Mouse (Mus musculus) cerebellum, adult 2 months (tissue): ENCODE results near the gene Stx1b. TPM values are rescaled to one million over a fixed set of nuclear protein-coding genes. Genes with fewer than 3 reads are reported as not detected.

Experiments used
- DNase-seq, 2 experiments: peaks; one replicate each; pipeline ENCODE4 v3.0.0; 2021
- H3K27ac ChIP-seq: fragments of 200-500 bp; 2 replicates; pipeline ENCODE4 v1.5.1; 2012; ENCODE audit warnings: low read length, control low read depth, inconsistent platforms; ENCODE audit not compliant: insufficient read depth
- H3K27me3 ChIP-seq: fragments of 200-500 bp; 2 replicates; pipeline ENCODE4 v1.6.1; 2012; ENCODE audit warnings: inconsistent platforms, mild to moderate bottlenecking, low read length, moderate library complexity; ENCODE audit not compliant: control insufficient read depth, insufficient read depth
- H3K4me1 ChIP-seq: fragments of 200-500 bp; 2 replicates; pipeline ENCODE4 v1.6.1; 2011; ENCODE audit warnings: low read length; ENCODE audit not compliant: control insufficient read depth, insufficient read depth
- H3K4me3 ChIP-seq: fragments of 200-500 bp; replicated peaks from 2 replicates; pipeline ENCODE3; 2011; ENCODE audit warnings: mild to moderate bottlenecking, low read depth, low read length, control low read depth; ENCODE audit not compliant: insufficient read depth
- CTCF ChIP-seq: fragments of 200-500 bp; IDR thresholded peaks from 2 replicates; pipeline ENCODE4 v1.5.1; 2011; ENCODE audit warnings: low read depth, mild to moderate bottlenecking, control low read depth, low read length, moderate library complexity, borderline replicate concordance; ENCODE audit not compliant: insufficient read depth
- POLR2A ChIP-seq: fragments of 200-500 bp; IDR thresholded peaks from 2 replicates; pipeline ENCODE4 v1.6.1; 2011; ENCODE audit warnings: low read length, control low read depth, borderline replicate concordance; ENCODE audit not compliant: insufficient read depth
- WGBS: fragments of 180-500 bp; shearing (Covaris S2); methylation state at CpG from one replicate; pipeline ENCODE4 v1.1.7; 2018; 5-methylcytosine and 5-hydroxymethylcytosine counted together
- polyA plus RNA-seq: library from polyadenylated mRNA; depleted of rRNA; stranded (reverse); fragments of >200 nt; gene quantifications from 2 replicates; pipeline ENCODE4 v1.2.3, GENCODE M21; 2012; rRNA removed

The Stx1b gene
- polyA plus RNA-seq, 1 experiment = 452 TPM

- no peaks in the 10 kb centered on the region for H3K4me1 ChIP-seq
- DNase-seq = no peak
- no peaks in the 10 kb centered on the region for H3K27me3 ChIP-seq
- no peak overlapping the region for H3K4me3 ChIP-seq
- 79% methylated on average over 17 of the region's 17 CpGs for WGBS
- no peak overlapping the region for H3K27ac ChIP-seq
- TF ChIP-seq POLR2A (no peak), CTCF (no peak)
These were observed 57.3 kb downstream of the Stx1b start for GRCm38 (mm10) chr7:127766851-127767609.

GRCm38 (mm10) chr7:127765756-127766155, 58.6 kb downstream of the Stx1b start:
- no peak overlapping the region for H3K4me3 ChIP-seq
- H3K27ac ChIP-seq = no peak overlapping the region
- WGBS = 82% methylated on average over 2 of the region's 2 CpGs
- no peak for DNase-seq
- TF ChIP-seq POLR2A (no peak), CTCF (no peak)
- H3K27me3 ChIP-seq = no peaks in the 10 kb centered on the region
- H3K4me1 ChIP-seq = no peaks in the 10 kb centered on the region

GRCm38 (mm10) chr7:127763642-127764041, 60.7 kb downstream of the Stx1b start:
- Histone ChIP-seq H3K27ac (no peak overlapping the region), H3K4me3 (no peak overlapping the region), H3K27me3 (no peaks in the 10 kb centered on the region), H3K4me1 (no peaks in the 10 kb centered on the region)
- WGBS = 92% methylated on average over 4 of the region's 4 CpGs
- no peak for DNase-seq
- TF ChIP-seq CTCF = no peak
- TF ChIP-seq POLR2A = no peak

- Histone ChIP-seq H3K27ac (no peak overlapping the region), H3K4me1 (peaks cover 8% of the 10 kb centered on the region; the same call in 1 of the 2 replicates), H3K4me3 (no peak overlapping the region), H3K27me3 (no peaks in the 10 kb centered on the region)
- peak; percentile 94 for TF ChIP-seq CTCF
- TF ChIP-seq POLR2A = no peak
- WGBS = 18% methylated on average over 7 of the region's 7 CpGs
- DNase-seq = peak; percentile 69 to 79
These were observed 63.3 kb downstream of the Stx1b start for GRCm38 (mm10) chr7:127761026-127761425.

- 88% methylated on average over 3 of the region's 3 CpGs for WGBS
- TF ChIP-seq POLR2A = no peak
- no peak for TF ChIP-seq CTCF
- no peak for DNase-seq
These were observed 63.9 kb downstream of the Stx1b start for GRCm38 (mm10) chr7:127760478-127760877.

GRCm38 (mm10) chr7:127759716-127760115, 64.6 kb downstream of the Stx1b start:
- no peak overlapping the region for H3K27ac ChIP-seq
- WGBS = 87% methylated on average over 6 of the region's 6 CpGs

More at GRCm38 (mm10) chr7:127760478-127760877, 63.9 kb downstream of the Stx1b start:
- H3K4me1 ChIP-seq = peaks cover 11% of the 10 kb centered on the region; the same call in 1 of the 2 replicates
- H3K27ac ChIP-seq = no peak overlapping the region
- no peak overlapping the region for H3K4me3 ChIP-seq
- no peaks in the 10 kb centered on the region for H3K27me3 ChIP-seq

More at GRCm38 (mm10) chr7:127759716-127760115, 64.6 kb downstream of the Stx1b start:
- TF ChIP-seq POLR2A (no peak), CTCF (no peak)
- Histone ChIP-seq H3K27me3 (no peaks in the 10 kb centered on the region), H3K4me3 (no peak overlapping the region), H3K4me1 (peaks cover 11% of the 10 kb centered on the region; the same call in 1 of the 2 replicates)
- DNase-seq = no peak

Other genes starting within 250 kb of the Stx1b start
- gene Ccdc189, start 236.0 kb downstream of the Stx1b start, polyA plus RNA-seq = 10.1 and 12.2 TPM in 2 replicates
- 53.7 and 56.2 TPM in 2 replicates for gene Rnf40, start 235.8 kb downstream of the Stx1b start, polyA plus RNA-seq
- gene Zfp629, start 208.8 kb downstream of the Stx1b start, polyA plus RNA-seq = 22.4 and 22.7 TPM in 2 replicates
- gene Bcl7c, start 115.6 kb downstream of the Stx1b start, polyA plus RNA-seq = 33.3 and 36.1 TPM in 2 replicates
- gene Ctf1, start 111.8 kb downstream of the Stx1b start, polyA plus RNA-seq = 6.4 and 6.5 TPM in 2 replicates
- not detected in 2 replicates for gene Ctf2, start 92.4 kb downstream of the Stx1b start, polyA plus RNA-seq
- 35.2 and 37.8 TPM in 2 replicates for gene Fbxl19, start 80.0 kb downstream of the Stx1b start, polyA plus RNA-seq
- 24.1 and 26.1 TPM in 2 replicates for gene Orai3, start 54.7 kb downstream of the Stx1b start, polyA plus RNA-seq
- 23.1 and 25.5 TPM in 2 replicates for gene Setd1a, start 47.9 kb downstream of the Stx1b start, polyA plus RNA-seq
- 0.46 and 0.47 TPM in 2 replicates for gene Gm49388, start 38.9 kb downstream of the Stx1b start, polyA plus RNA-seq
- gene Hsd3b7, start 23.9 kb downstream of the Stx1b start, polyA plus RNA-seq = 30.4 and 39.6 TPM in 2 replicates
- 127 and 153 TPM in 2 replicates for gene Stx4a, start 255 bp downstream of the Stx1b start, polyA plus RNA-seq
- 17.8 and 18.8 TPM in 2 replicates for gene Zfp646, start 51.7 kb upstream of the Stx1b start, polyA plus RNA-seq
- gene Zfp668, start 52.3 kb upstream of the Stx1b start, polyA plus RNA-seq = 10.9 TPM in 2 replicates
- 5.3 and 6.3 TPM in 2 replicates for gene Prss53, start 66.4 kb upstream of the Stx1b start, polyA plus RNA-seq
- not detected in 2 replicates for gene Gm21974, start 70.9 kb upstream of the Stx1b start, polyA plus RNA-seq
- 61.5 and 63.1 TPM in 2 replicates for gene Vkorc1, start 71.1 kb upstream of the Stx1b start, polyA plus RNA-seq
- 69.7 and 71.5 TPM in 2 replicates for gene Bckdk, start 79.5 kb upstream of the Stx1b start, polyA plus RNA-seq
- 49.1 and 50.0 TPM in 2 replicates for gene Kat8, start 88.0 kb upstream of the Stx1b start, polyA plus RNA-seq
- 0.06 and 0.08 TPM in 2 replicates for gene Prss8, start 105.6 kb upstream of the Stx1b start, polyA plus RNA-seq
- 15.9 and 18.9 TPM in 2 replicates for gene Prss36, start 122.2 kb upstream of the Stx1b start, polyA plus RNA-seq
- gene Fus, start 142.9 kb upstream of the Stx1b start, polyA plus RNA-seq = 451 and 486 TPM in 2 replicates
- gene Pycard, start 169.3 kb upstream of the Stx1b start, polyA plus RNA-seq = 3.9 and 5.1 TPM in 2 replicates
- 2.1 and 2.3 TPM in 2 replicates for gene Trim72, start 179.4 kb upstream of the Stx1b start, polyA plus RNA-seq
- 3.4 and 4.2 TPM in 2 replicates for gene Itgam, start 238.1 kb upstream of the Stx1b start, polyA plus RNA-seq
- not detected in 2 replicates for gene Gm49368, start 238.1 kb upstream of the Stx1b start, polyA plus RNA-seq